Mouse (Mus musculus) gastrocnemius, adult 18-20 months (tissue): ENCODE measurements at regions not wholly inside any gene's neighbourhood (a gene's known extent, or its start where the extent isn't known, plus 50 kb on each side); places are given as distances from the start of the nearest gene placed in this dataset.
"Not testable (repeated sequence)": the region's sequence is repeated elsewhere in the genome, so short reads cannot be mapped to it uniquely, and the experiment has no call there.

ENCODE experiments used
- DNase-seq: peaks from one replicate; pipeline ENCODE4 v3.0.0; 2021; ENCODE audit warnings: low spot score

DNA sequence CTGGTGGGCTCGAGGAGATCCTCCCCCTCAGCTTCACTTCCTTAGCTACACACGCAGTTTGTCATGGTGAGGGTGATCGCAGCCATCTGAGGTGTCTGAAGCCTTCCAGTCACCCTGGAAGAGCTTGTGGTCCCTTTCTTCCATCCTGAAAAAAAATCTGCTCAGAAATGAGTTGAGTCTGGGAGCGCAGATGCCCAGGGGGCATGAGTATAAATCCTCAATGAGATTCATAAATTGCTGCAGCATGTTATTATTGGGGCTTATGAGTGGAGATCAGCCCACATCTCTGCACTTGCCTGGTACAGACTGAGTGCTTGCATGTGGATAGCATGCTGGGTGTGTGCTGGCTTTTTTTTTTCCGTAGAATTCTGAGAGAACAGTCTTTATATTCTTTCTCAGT, 247.6 kb downstream of the Enc1 start:
- no peak for DNase-seq

DNA sequence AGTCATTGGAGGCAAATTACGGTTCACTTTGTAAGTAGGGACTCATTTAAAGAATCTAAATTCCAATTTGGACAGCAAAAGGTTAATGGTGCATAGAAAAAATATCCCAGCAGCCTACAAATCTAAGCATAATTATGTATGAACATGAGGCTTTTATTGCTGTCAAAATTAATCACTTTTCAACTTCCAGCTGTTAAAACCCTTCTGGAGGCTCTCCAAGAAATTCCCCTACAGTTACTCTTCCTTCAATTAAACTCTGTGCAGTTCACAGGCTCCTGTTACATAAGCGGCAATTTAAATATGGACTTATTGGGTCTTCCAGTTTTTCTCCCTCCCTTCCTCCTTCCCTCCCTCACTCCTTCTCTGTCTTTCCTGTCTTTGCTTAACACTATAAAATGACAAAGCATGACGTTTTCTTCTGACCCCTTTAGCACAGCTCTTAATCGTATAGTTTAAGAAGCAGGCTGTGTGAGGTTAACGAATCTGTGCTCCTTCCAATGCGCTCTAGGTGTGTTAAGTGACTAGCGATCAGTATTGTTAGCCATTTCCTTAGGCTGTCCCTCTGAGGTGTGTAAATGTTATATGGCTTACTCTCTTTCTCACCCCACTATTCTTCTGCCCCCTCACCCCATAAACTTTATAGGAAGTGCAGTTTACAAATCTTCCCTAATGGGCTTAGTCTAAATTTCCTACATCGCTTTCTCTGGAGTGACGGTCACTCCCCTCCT, 247.0 kb downstream of the Enc1 start:
- no peak for DNase-seq

DNA sequence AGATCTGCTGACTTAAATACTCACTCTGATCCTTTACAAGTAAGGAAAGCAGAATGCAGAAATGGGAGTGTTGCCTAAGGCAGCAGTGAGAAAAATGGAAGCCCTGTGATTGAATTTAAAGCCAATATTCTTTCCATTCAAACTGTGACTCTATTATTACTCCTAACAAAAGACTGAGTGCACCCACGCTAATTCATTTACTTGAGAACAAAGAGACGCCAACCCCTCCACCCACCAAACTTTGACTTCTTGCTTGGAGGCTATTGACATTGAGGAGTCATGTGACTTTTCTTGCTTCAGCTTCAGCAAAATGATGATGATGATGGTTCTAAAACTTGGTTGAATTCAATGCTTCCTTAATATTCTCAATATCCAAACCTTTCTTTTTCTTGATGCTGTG, 245.6 kb downstream of the Enc1 start:
- DNase-seq: no peak

DNA sequence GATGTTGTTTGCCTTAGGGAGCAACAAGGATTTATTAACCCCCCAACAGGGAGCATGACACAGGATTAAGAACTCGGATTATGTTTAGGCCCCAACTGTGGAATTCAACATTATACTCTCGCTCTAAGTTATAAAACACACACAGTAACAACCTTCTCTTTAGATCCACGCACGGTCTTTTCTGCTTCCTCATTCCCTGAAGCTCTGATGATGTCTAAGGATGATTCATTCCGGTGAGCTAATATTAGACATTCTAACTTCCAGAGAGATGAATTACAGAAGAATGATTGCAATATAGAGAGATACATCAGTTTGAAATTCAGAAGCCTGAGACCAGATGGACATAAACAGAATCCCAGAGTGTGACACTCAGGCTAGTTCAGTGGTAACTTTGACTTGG, 245.0 kb downstream of the Enc1 start:
- no peak for DNase-seq

DNA sequence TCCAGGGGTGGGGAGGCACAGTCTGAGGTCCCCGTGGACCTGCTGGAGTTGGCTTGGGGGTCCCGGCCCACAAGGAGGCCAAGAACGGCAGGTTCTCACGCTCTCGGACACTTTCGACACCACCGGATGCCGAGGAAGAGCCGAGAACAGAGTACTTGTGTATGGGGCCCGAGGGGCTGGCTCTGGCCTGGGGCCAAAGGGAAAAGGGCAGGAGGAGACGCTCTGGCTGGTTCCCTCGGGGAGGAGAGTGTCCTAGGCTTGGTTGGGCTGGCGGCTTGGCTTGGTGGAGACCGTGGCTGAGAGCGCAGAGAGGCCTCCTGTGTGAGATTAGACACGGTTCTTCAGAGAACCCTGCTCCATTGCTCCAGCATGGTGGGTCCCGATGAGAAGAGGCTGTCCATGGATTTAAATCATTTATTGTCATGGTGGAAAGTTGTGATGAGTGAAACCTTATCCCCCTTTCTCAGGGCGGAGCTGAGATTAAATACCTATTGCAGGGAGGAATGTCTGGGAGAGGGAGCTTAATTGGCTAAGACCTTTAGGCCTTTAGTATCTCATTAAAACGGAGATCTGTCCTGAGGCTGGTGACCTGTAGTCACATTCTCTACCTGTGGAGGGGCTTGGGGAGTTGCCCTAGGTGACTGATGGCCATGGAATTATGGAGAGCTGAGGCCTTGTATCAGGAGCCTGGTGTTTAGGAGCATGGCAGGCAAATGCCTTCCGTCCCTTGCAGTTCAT, 244.1 kb downstream of the Enc1 start:
- peak; percentile 14 for DNase-seq

GRCm38 (mm10) chr13:97483681-97484080, 242.8 kb downstream of the Enc1 start:
- peak; percentile 48 for DNase-seq

DNA sequence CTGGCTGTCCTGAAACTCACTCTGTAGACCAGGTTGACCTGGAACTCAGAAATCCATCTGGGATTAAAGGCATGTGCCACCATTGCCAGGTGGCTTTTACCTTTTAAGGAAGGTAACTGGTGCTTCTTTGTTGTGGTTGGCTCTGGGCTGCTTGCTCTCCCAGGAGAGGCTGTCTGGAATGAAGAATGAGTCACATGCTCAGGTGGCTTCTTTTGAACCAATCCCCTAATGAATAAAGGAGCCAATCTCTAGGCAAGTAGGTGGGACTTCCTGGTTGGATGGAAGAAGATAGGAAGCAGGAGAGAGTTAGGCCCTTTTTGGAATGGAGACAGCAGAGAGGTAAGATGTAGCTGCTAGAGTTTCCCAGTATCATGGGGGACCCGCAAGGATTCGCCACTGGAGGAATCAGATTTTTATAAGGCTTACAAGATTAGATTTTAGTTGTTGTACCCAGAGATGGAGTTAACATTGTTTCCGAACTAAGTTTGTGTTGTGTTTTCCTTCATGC, 241.6 kb downstream of the Enc1 start:
- no peak for DNase-seq

- no peak for DNase-seq
These were observed 240.4 kb downstream of the Enc1 start for GRCm38 (mm10) chr13:97481259-97481658.

DNA sequence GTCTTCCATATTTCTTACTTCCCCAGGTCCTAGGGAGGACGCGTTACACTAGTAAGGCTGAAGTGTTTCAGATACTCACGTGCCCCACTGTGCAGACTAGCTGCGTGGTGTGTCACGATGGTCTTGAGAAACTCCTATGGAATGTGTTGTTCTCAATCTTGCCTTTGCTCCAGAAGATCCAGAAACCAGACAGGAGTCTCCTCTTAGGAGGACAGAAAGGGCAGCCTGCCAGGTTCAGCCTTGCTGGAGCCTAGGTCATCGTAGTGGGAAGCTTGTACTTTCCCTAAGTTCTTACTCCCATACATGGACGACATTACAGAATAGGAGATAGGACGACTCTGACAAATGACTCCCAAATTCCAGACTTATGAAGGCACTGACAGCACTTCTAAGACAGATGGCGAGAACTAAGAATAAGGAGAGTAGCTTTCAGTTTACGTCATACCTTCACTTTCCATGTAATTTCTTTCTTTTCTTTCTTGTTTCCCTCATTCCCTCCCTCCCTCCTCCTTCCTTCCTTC, 238.2 kb downstream of the Enc1 start:
- no peak for DNase-seq

DNA sequence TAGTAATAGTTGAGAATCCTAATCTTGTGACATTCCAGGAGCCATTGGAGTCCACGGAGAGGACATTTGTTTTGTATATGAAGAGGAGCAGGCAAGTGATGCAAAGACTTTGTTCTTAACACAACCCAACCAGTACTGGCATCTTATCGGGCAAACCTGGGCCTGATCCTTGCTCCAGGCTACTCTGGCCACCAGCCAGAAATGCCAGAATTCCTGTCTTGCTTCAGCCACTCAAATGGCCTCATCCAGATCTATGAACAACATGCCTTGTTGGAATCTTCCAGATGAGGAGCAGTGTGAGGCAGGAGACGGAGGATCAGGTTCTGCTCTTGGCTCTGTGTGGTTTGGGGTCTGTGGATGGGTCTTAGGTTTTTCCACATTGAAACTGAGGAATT, 233.1 kb downstream of the Enc1 start:
- DNase-seq: no peak

DNA sequence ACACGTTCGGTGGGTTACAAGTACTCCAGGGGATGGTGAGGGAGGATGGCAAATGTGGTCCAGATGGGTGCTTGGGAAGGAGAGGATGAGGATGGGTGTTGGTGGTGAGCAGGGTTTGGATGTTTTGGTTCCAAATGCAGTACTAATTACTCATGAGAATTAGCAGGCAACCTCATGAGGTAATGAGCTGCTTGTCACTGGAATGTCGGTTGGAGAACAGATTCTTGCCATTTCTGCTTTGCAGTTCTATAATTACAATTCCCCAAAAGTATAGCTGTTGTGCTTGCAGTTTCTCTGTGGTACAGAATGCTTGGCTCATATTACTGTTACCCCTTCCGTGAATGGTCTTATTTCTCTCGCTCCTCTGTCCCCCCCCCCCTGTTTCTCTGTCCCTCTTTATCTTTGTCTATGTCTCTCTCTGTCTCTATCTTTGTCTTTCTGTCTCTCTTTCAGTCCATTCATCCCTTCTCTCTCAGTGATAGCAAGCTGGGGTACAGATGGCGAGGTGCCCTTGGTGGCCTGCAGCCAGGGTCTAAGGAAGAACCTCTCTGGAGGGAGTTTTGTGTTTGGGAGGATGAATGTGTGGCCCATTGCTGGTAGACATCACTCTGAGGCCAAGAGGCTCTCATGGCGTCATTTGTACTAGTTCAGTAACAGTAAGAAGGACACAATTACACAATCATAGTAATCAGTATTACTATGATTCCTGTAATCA, 232.5 kb downstream of the Enc1 start:
- no peak for DNase-seq

DNA sequence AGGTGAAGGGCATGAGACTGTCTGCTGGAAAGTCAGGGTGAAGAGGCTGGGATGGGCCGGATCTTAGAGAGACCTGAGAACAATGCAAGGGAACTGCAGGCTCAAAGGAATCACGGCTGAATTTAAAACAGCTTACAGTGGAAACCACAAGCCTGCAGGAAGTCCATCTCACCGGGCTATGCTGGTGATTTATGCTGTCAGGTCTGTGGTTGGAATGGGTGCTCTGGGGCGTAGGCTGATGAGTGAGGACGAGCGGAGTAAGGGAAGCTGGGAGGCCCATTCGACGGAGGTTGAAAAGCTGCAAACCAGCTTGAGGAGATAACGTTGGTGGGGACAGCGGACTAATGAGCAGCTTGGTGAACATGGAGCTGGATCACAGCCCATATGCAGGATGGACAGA, 229.1 kb downstream of the Enc1 start:
- DNase-seq: no peak

DNA sequence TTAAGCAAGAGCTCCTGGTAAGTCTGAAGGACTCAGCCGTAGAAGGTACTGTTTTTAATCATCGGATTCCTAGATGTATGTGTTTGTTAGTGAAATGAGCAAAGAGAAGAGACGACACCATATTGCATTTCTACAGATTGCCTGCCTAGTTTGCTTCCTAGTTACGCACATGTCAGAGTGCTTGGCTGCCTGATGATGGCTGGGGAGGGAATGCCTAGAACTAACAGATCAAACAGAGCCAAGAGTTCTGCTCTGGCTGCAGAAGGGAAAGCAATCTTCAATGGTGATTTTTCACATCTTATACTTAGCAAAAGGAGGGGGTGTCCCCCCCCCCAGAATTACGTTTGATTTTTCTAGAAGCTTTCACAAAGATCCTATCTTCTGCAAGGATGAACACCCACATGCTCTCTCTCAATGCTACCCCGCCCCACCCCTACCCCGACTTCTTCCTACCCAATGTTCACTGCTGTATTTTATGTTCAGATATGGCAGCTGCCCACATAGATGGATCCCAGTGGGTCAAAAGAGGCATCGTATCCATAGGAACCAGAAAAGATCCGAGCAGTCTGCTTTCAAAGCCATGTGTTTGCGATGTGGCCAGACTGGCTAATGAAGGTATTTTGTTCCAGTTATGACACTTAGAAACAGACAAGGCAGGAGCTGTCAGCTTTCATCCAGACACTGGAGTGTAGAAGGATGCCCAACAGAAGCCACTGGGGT, 228.1 kb downstream of the Enc1 start:
- no peak for DNase-seq

DNA sequence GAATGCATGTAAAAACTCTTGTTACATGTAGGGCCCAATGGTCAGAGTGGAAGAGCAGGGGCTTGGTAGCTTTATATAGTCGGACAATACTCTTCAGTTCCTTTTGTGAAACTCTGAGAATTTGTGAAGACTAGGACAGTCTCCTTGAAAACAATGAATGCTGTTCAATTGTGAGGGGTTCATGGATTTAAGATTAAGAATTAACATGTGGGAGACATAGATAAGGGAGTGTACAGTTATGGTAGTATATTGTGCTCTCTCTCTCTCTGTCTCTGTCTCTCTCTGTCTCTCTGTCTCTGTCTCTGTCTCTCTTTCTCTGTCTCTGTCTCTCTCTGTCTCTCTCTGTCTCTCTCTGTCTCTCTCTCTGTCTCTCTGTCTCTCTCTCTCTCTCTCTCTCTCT, 225.7 kb downstream of the Enc1 start:
- not testable (repeated sequence) for DNase-seq

DNA sequence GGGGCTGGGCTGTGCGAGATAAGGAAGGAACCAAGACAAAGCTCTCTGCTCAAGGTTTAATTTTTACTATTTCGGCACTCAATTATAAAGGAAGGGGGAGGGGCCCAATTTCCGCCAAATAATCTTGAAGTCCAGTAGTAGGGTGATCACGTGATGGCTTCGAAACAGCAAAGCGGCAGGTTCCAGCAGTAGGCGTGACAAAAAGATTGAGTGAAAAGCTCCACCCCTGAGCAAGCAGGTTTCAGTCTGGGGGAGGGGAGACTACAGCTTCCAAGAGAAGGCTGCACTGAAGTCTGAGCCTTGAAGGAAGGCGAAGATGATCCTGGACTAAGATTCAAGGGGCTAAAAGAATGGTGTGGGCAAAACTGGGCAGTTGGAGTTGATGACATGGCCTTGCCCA, 222.9 kb downstream of the Enc1 start:
- no peak for DNase-seq

DNA sequence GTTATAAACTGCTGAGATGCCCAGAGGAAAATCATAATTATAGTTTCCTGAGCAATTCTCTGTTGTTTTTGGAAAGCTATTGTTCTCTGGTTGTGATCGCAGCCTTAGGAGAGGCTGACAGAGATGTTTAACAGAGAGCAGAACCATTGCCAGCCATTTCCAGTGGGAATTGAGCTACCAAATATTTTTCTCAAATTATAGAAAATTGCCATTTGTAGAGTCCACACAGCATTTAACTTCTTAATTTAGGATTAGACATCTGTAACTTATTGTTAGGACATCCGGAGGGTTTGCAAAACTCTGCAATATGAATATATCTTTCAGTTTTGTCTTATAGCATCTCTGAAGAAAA, 222.0 kb downstream of the Enc1 start:
- DNase-seq: no peak

GRCm38 (mm10) chr13:97462110-97462883, 221.4 kb downstream of the Enc1 start:
- no peak for DNase-seq

GRCm38 (mm10) chr13:97461207-97461606, 220.3 kb downstream of the Enc1 start:
- DNase-seq: no peak

- DNase-seq: no peak
These were observed 218.2 kb downstream of the Enc1 start for GRCm38 (mm10) chr13:97459106-97459505.

GRCm38 (mm10) chr13:97455961-97456360, 215.1 kb downstream of the Enc1 start:
- no peak for DNase-seq

- DNase-seq: no peak
These were observed 213.8 kb downstream of the Enc1 start for GRCm38 (mm10) chr13:97454715-97455114.
